Mouse (Mus musculus): ENCODE results near the gene Panx2.

- no peak for TF ChIP-seq CEBPB (IDR thresholded peaks at IDR 0.05; ENCODE audit: insufficient read depth, poor library complexity, severe bottlenecking)
- TF ChIP-seq TCF3 (IDR thresholded peaks at IDR 0.05; ENCODE audit: insufficient read length, low read depth) = no peak
- no peak for TF ChIP-seq POLR2A (IDR thresholded peaks at IDR 0.05; ENCODE audit: insufficient read length, low read depth)
- TF ChIP-seq MYOD1 (IDR thresholded peaks at IDR 0.05; ENCODE audit: control insufficient read depth in 1 of 3, insufficient read length in 2 of 3, low read depth in 2 of 3) = peak; percentile 55 to 85 (median 83)
- no peak for TF ChIP-seq POLR2AphosphoS2 (IDR thresholded peaks at IDR 0.05; ENCODE audit: insufficient read length, low read depth)
These were observed 16.7 kb downstream of the Panx2 start for GRCm38 (mm10) chr15:89076156-89076731.
